Mouse (Mus musculus): Measurements from ENCODE around the gene Lrpap1. TPM values are rescaled to one million over a fixed set of nuclear protein-coding genes. Genes with fewer than 3 reads are reported as not detected.

Lrpap1 gene
- polyA plus RNA-seq, 1 experiment, result 44.9 TPM

GRCm38 (mm10) chr5:35055076-35055475, 50.5 kb downstream of the Lrpap1 start:
- Histone ChIP-seq H3K4me1 (ENCODE audit: control insufficient read depth, insufficient read depth, insufficient read length, low read length) (peaks cover 3% of the 10 kb centered on the region; the same call in 1 of the 2 replicates), H3K4me3 (ENCODE audit: insufficient read depth, low read depth, low read length) (no peak overlapping the region), H3K27ac (replicated peaks; ENCODE audit: low read depth, low read length) (no peak overlapping the region)

DNA sequence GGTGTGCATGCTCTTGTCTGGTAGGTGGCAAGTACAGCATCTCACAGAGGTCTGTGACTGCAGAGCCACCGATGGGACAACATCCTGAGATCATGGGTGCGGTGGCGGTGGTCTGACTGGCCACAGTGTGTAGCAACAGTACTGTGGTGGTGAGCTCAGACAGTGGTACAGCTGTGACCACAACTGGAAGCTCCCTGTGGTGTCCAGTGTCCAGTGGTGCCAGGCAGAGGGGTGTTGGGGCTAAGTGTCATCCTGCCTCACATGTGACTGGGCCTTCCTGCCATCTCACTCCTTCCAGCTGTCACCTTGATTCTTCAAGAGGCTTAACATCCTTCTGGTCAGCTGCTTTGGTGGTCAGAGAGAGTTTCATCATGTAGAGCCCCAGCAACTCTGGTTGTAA, 50.9 kb downstream of the Lrpap1 start:
- Histone ChIP-seq H3K27ac (replicated peaks; ENCODE audit: low read depth, low read length) (no peak overlapping the region), H3K4me3 (ENCODE audit: insufficient read depth, low read depth, low read length) (no peak overlapping the region), H3K4me1 (ENCODE audit: control insufficient read depth, insufficient read depth, insufficient read length, low read length) (peaks cover 3% of the 10 kb centered on the region; the same call in 1 of the 2 replicates)

GRCm38 (mm10) chr5:35050541-35050940, 55.0 kb downstream of the Lrpap1 start:
- H3K4me1 ChIP-seq (ENCODE audit: control insufficient read depth, insufficient read depth, insufficient read length, low read length), result no peaks in the 10 kb centered on the region
- H3K27ac ChIP-seq (replicated peaks; ENCODE audit: low read depth, low read length), result no peak overlapping the region
- H3K4me3 ChIP-seq (ENCODE audit: insufficient read depth, low read depth, low read length), result no peak overlapping the region

GRCm38 (mm10) chr5:35043110-35043451, 62.5 kb downstream of the Lrpap1 start:
- peaks cover 2% of the 10 kb centered on the region; the same call in 1 of the 2 replicates for H3K4me1 ChIP-seq (ENCODE audit: control insufficient read depth, insufficient read depth, insufficient read length, low read length)
- H3K27ac ChIP-seq (replicated peaks; ENCODE audit: low read depth, low read length), result no peak overlapping the region
- no peak overlapping the region for H3K4me3 ChIP-seq (ENCODE audit: insufficient read depth, low read depth, low read length)

DNA sequence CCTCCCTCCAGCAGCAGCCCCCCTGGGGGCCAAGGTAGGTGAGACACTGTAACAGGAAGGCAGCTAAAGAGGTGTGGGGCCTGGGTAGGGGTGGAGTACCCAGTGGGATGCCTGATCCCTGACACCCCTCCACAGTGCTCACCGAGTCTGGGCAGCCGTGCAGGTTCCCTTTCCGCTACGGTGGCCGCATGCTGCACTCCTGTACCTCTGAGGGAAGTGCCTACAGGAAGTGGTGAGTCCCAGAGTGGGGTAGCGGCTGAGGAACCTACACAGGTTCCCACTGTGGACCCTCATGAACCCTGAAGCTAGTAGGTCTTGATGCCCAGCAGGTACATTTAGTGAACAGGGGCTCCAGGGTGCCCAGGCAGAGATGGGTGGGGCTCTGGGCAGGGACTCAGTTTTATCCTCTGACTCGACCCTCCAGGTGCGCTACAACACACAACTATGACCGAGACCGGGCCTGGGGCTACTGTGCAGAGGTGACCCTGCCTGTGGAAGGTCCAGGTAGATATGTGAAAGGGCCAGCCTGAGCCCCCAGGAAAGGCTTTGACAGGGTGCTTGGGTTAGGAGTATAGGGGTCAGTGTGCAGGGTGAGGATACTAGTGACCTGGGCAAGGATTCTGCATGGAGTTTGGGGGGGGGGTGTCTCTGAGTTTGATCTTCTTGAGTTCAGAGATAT, 63.0 kb downstream of the Lrpap1 start:
- H3K4me1 ChIP-seq (ENCODE audit: control insufficient read depth, insufficient read depth, insufficient read length, low read length), result peaks cover 2% of the 10 kb centered on the region; the same call in 1 of the 2 replicates
- no peak overlapping the region for H3K4me3 ChIP-seq (ENCODE audit: insufficient read depth, low read depth, low read length)
- no peak overlapping the region for H3K27ac ChIP-seq (replicated peaks; ENCODE audit: low read depth, low read length)

Other genes starting within 250 kb of the Lrpap1 start
- 0.92 TPM in 1 of 2 replicates, not detected in the other for gene Msantd1, start 197.8 kb downstream of the Lrpap1 start, polyA plus RNA-seq (2012; ENCODE audit: insufficient read depth, insufficient read length, missing spikeins)
- 2.7 and 4.7 TPM in 2 replicates for gene Rgs12, start 156.3 kb downstream of the Lrpap1 start, polyA plus RNA-seq (2012; ENCODE audit: insufficient read depth, insufficient read length, missing spikeins)
- not detected in 2 replicates for gene Hgfac, start 64.3 kb downstream of the Lrpap1 start, polyA plus RNA-seq (2012; ENCODE audit: insufficient read depth, insufficient read length, missing spikeins)
- 0.46 TPM in 1 of 2 replicates, not detected in the other for gene Dok7, start 49.0 kb downstream of the Lrpap1 start, polyA plus RNA-seq (2012; ENCODE audit: insufficient read depth, insufficient read length, missing spikeins)
- gene Adra2c, start 172.6 kb upstream of the Lrpap1 start, polyA plus RNA-seq (2012; ENCODE audit: insufficient read depth, insufficient read length, missing spikeins), result not detected in 2 replicates